Mouse (Mus musculus) lung, postnatal 4 days (tissue): ENCODE data around the gene Kirrel.
"Not testable (repeated sequence)": the region's sequence is repeated elsewhere in the genome, so short reads cannot be mapped to it uniquely, and the experiment has no call there.

Source experiments
- DNase-seq, 2 experiments: peaks; one replicate each; pipeline ENCODE4 v3.0.0; 2021

Gene Kirrel

DNA sequence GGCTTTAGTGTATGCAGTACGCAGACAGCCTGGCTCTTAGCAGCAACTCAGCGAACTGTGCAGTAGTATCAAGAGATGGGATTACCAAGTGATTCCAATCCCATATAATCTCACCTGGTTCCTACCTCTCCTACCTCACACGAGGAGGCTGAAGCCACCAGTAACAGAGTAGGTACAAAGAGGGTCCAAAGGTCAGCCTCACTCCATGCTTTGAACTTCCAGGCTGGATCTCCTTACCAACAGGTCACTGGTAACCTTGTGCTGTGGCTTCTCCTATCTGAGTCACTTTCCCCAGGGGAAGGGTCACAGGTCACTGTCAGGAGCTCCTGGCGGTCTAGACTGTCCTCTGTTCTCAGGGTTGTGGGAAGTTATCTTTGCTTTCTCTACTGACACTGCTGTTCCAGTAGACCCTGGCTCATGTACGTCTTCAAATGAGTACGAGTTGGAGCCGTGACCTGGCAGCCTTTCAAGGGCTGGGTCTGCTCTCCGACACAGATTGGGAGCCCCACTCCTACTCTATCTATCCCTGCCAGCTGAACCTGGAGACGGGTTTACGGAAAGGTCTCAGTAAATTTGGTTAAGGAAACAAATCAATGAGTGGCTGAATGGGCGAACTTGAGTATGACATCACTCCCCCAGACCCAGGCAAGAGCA, 42.7 kb downstream of the Kirrel start:
- no peak for DNase-seq

DNA sequence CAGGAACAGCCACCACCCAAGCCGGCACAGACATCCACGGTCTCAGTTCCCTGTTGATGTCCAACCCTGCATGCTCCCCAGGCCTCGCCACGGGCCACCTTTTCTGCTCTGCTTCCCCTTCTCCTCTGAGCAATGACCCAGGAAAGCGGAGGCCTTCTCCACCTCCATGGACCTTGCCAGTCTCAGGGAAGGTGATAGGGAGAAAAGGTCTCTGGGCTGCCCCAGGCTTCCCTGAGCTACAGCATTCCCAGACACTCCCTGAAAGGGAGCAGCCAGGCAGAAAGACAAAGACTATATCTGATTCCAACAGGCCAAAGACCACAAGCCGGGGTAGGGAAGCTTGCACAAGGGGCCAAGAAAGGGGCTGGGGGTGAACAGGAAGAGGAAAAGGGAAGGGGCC, 43.6 kb downstream of the Kirrel start:
- DNase-seq = no peak

GRCm38 (mm10) chr3:87123795-87124194, 50.8 kb downstream of the Kirrel start:
- no peak for DNase-seq

- no peak for DNase-seq
Observed at GRCm38 (mm10) chr3:87118214-87118613, 56.3 kb downstream of the Kirrel start.

- peak; percentile 54 to 63 for DNase-seq
Observed at GRCm38 (mm10) chr3:87117632-87118031, 56.9 kb downstream of the Kirrel start.

DNA sequence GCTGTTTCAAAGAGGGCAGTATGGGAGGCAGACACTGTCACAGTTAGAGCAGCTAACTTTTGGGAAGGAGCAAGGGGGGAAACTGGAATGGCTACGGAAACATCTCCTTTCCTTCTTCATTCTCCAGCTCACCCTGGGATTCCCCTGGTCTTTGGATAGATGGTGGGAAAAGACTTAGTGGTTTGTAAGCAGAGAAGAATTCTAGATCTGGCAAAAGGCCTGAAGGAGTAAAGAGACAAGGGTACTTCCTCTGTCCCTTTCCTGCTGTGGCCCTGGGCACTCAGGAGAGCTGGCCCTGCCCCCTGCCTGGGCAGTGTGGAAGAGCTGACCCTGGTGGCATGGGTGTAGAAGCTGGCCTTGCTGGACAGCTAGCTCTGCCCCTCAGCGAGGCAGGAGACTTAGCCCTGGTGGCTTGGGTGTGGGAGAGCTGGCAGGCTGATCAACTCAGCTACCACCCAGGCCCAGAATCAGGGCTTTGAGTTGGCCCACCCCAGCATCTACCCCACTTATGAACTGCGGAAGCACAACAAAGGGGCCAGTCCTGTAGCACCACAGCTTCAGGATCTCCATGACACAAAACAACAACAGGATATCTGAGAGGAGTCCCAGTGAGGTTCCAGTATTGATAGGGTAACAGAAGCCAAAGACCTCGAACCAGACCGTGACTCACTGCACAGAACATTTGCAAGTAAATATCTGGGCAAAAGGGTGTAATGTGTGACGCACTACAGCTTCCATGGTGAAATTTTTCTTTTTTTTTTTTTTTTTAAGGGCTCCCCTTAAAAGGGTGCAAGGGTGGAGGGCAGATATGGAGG, 58.6 kb downstream of the Kirrel start:
- peak in 1 of 2 experiments; percentile 29 for DNase-seq

- DNase-seq = no peak
Observed at GRCm38 (mm10) chr3:87115271-87115670, 59.3 kb downstream of the Kirrel start.

DNA sequence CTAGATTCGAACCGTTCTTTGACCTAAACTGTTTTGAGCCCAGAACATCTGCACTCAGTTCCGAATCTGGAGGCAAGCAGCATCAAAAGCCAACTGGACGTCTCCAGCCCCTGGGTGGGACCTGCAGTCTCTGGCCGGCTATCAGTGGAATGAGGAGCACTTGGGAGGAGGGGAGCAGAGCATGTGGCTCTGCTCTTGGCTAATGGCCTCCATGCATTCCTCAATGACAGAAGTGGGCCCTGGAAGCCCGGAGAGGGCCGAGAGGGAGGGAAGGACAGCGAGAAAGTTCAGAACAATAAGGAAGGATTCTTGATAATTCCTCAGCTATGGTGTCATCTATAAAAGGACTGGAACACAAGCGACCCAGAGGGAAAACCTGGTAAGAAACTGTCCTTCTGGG, 59.7 kb downstream of the Kirrel start:
- DNase-seq = peak; percentile 50 to 79

GRCm38 (mm10) chr3:87113881-87114280, 60.7 kb downstream of the Kirrel start:
- not testable (repeated sequence) for DNase-seq

DNA sequence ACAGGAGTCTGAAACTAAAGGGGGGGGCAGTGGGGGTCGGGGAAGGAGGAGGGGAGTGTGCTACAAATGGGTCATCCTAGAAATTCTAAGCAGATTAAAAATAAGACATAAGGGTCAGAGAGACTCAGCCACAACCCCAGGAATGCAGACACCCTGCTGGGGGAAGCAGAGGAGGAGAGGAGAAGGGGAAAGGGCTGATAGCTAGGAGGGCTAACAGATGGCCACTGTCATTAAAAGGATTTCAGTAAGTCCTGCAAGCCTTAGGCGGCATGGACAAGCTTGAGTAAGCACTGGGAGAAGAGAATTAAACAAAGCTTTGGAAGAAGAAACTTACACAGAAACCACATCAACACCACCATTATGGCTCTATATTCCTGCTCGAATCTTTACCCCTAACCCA, 62.3 kb downstream of the Kirrel start:
- no peak for DNase-seq

GRCm38 (mm10) chr3:87104856-87105255, 69.7 kb downstream of the Kirrel start:
- no peak for DNase-seq

- DNase-seq = no peak
Observed at GRCm38 (mm10) chr3:87102346-87102745, 72.2 kb downstream of the Kirrel start.

DNA sequence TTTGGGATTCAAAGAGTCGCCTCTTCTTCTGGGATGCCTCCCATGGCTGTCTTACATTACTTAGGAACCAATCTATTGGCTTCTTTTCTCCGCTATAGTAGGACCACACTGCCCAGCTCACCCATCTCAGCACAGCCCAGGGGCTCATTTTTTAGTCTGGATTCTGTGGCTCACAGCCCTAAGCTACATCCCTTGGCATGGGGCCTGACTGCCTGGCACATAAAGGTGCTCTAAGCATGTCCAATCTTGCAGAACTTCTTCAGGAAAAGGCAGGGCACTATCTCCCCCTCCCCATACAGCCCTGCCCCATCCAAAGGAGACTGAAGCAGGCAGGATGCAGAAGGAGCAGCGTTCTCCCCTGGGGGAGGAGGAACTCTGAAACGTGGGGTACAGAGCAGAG, 73.6 kb downstream of the Kirrel start:
- DNase-seq = no peak

- no peak for DNase-seq
Observed at GRCm38 (mm10) chr3:87097969-87098946, 76.3 kb downstream of the Kirrel start.

DNA sequence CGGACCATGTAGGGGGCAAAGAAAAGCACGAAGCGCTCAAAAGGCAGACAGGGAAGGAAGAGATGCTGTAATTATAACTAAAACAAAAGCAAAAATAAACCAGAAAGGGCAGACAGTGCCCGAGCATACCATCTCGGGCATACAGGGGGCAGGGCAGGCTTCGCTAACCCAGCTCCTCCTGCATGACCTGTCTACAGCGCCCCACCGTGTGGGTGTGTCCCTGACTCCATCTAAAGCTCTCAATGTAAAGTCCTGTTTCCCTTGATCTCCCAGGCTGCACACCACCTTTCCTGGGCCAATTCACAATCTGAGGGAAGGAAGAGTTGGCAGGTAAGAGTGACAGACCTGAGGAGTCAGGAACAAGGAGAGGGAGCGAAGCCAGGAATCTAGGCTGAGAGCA, 77.3 kb downstream of the Kirrel start:
- no peak for DNase-seq

GRCm38 (mm10) chr3:87093718-87094117, 80.8 kb downstream of the Kirrel start:
- no peak for DNase-seq

DNA sequence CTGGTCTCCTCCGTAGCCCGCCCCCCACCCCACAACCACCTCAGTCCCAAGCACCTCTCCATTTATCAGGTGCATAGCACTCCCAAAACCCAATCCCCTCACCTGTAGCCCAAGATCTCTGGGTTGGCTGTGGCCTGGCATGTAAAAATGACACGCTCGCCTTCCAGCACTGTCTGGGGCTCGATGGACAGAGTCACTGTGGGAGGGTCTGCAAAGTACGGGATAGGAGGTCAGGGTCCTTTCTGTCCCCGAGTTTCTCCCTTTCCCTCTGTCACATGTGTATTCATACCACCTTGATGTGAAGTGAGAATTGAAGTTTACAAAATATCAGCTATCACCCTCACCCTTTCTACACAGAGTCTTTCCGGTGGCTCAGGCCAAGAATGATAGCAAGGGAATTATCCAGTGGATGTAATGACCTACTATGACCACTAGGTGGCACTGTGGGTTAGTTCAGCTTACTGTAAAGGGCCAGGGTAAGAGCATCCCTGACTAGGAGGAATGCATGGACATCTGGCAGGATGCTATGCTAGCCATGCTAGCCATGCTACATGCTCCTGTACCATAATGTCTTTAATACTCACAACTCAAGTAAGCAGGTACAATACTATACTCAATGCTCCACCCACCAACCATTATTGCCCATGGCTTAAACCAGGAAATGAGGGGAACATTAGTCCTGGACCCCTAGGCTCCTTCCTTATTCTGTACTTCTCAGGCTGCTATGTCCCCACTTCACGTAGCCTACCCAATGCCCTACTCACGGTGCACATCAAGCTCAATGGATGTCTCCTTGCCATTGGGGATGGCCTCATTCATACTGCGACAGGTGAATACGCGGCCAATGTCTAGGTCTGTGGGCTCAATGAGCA, 84.6 kb downstream of the Kirrel start:
- peak; percentile 18 to 81 for DNase-seq

- DNase-seq = peak in 1 of 2 experiments; percentile 35
Observed at GRCm38 (mm10) chr3:87087146-87087545, 87.4 kb downstream of the Kirrel start.

- DNase-seq = peak; percentile 46 to 67
Observed at GRCm38 (mm10) chr3:87082235-87082634, 92.3 kb downstream of the Kirrel start.

DNA sequence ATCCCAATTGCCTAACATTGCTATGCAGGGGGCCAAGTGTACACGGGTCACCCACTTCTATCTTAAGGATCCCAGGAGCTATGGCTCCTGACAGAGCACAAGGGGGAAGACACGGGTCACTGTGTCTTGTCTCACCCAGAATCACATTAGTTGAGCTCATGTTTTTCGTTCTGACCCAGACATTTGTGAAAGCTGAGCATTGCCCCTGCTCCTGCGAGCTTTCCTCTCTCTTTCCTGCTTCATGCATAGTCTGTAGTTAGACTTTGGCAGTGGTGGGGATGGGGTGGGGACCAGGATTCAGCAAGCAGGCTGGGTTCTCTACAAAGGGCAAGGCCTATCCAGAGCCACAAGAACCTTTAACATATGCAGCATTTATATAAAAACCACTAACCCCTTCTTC, 94.8 kb downstream of the Kirrel start:
- no peak for DNase-seq

GRCm38 (mm10) chr3:87079301-87079700, 95.2 kb downstream of the Kirrel start:
- DNase-seq = no peak

DNA sequence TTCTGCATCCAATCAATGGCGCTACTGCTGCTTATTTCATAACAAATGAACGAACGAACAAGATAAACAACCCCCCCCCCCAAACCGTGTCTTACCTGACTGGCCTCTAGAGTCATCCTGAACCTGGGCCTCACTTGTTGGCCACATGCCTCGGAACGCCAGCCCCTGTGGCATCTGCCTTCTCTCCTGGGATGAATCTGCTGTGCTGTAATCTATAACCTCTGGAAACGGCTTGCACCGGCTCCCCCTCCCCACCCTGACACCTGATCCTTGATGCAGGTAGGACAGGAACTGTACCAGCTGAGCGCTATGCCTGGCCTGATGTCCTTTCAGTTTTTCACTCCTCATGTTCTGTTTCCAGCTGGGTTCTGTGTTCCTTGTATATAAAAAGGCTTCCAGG, 96.9 kb downstream of the Kirrel start:
- no peak for DNase-seq
